ENCODE assay signal across 10 mouse cellular contexts in genomic region chr2:153425998-153426670, GRCm38 (mm10).
A peak's percentile ranks its signal among the peaks of the same experiment; 100 is the strongest.
DNase-seq lines count a peak whose midpoint lies in the region; ATAC-seq lines count a peak whose summit lies in the region.
"Had no signal": no experiment of that assay in that cellular context is flagged by ENCODE, and none has a peak within 500 bp of the region (broad histone marks: within the 10 kb centered on the region; RNA-seq: fewer than 3 reads in every experiment).

No protein-coding gene starts in this region.

- H3K27me3 ChIP-seq in kidney, embryonic 15.5 days = no peaks in the 10 kb centered on the region
- H3K27me3 ChIP-seq in embryonic facial prominence, embryonic 13.5 days = no peaks in the 10 kb centered on the region
- H3K27me3 ChIP-seq in neural tube, embryonic 13.5 days = no peaks in the 10 kb centered on the region
- H3K27me3 ChIP-seq: megakaryocyte, embryonic 14.5 days had no signal

- WGBS in kidney, embryonic 15.5 days = 68% methylated on average over 9 of the region's 9 CpGs
- WGBS in embryonic facial prominence, embryonic 13.5 days = 49% methylated on average over 9 of the region's 9 CpGs
- WGBS in neural tube, embryonic 13.5 days = 11% methylated on average over 9 of the region's 9 CpGs

- no peak for DNase-seq in kidney, postnatal 4 days
- peak; percentile 85 for DNase-seq in layer of hippocampus, adult 9-11 months
- no peak for DNase-seq in urinary bladder, postnatal 4 days (ENCODE audit: low spot score in 2 of 2)
- no peak for DNase-seq in kidney, postnatal 25 days
- no peak for DNase-seq in heart, postnatal 10 days

- H3K9me3 ChIP-seq in kidney, embryonic 15.5 days (replicated peaks) = no peaks in the 10 kb centered on the region
- no peaks in the 10 kb centered on the region for H3K9me3 ChIP-seq in embryonic facial prominence, embryonic 13.5 days
- H3K9me3 ChIP-seq in neural tube, embryonic 13.5 days = no peaks in the 10 kb centered on the region
- H3K9me3 ChIP-seq: megakaryocyte, embryonic 14.5 days had no signal

- H3K4me3 ChIP-seq in kidney, embryonic 15.5 days (replicated peaks) = no peak overlapping the region
- H3K4me3 ChIP-seq in embryonic facial prominence, embryonic 13.5 days = no peak overlapping the region
- no peak overlapping the region for H3K4me3 ChIP-seq in neural tube, embryonic 13.5 days
- H3K4me3 ChIP-seq: erythroblast, embryonic 14.5 days had no signal

- peaks cover 66% of the 10 kb centered on the region for H3K36me3 ChIP-seq in kidney, embryonic 15.5 days
- peaks cover 52% of the 10 kb centered on the region for H3K36me3 ChIP-seq in embryonic facial prominence, embryonic 13.5 days
- peaks cover 63% of the 10 kb centered on the region for H3K36me3 ChIP-seq in neural tube, embryonic 13.5 days

- H3K4me1 ChIP-seq in kidney, embryonic 15.5 days = peaks cover 57% of the 10 kb centered on the region
- peaks cover 40% of the 10 kb centered on the region for H3K4me1 ChIP-seq in embryonic facial prominence, embryonic 13.5 days
- peaks cover 74% of the 10 kb centered on the region for H3K4me1 ChIP-seq in neural tube, embryonic 13.5 days (replicated peaks)

- intact Hi-C loops in heart, postnatal 10 days (cut with DNase I) = no loop called here

- H3K27ac ChIP-seq in kidney, embryonic 15.5 days = peak overlapping the region; percentile 73
- peak overlapping the region; percentile 76 for H3K27ac ChIP-seq in embryonic facial prominence, embryonic 13.5 days
- H3K27ac ChIP-seq in neural tube, embryonic 13.5 days (replicated peaks) = peak overlapping the region; percentile 86

- H3K4me2 ChIP-seq in kidney, embryonic 15.5 days = no peak overlapping the region
- no peak overlapping the region for H3K4me2 ChIP-seq in embryonic facial prominence, embryonic 13.5 days
- H3K4me2 ChIP-seq in neural tube, embryonic 13.5 days = no peak overlapping the region

- ATAC-seq in kidney, embryonic 15.5 days (replicated peaks; ENCODE audit: low FRiP score) = no peak
- ATAC-seq in embryonic facial prominence, embryonic 13.5 days (ENCODE audit: insufficient number of reproducible peaks, insufficient read depth, low FRiP score, low TSS enrichment, low read depth) = no peak
- ATAC-seq in neural tube, embryonic 13.5 days (ENCODE audit: low read depth) = peak; percentile 81

- H3K9ac ChIP-seq in kidney, embryonic 15.5 days = no peak overlapping the region
- H3K9ac ChIP-seq in embryonic facial prominence, embryonic 13.5 days = no peak overlapping the region
- 0 out of 2 replicates have a peak overlapping the region, but pooled peaks have one; percentile 49 for H3K9ac ChIP-seq in neural tube, embryonic 13.5 days
